Mouse (Mus musculus) 3134 (cell line): ENCODE results near the gene Glis3.

Experiments
- DNase-seq: peaks from one replicate; pipeline ENCODE4 v3.0.0-alpha.2; 2011; ENCODE audit warnings: low spot score; ENCODE audit not compliant: insufficient read length; ENCODE audit errors: extremely low read depth

Glis3 gene

GRCm38 (mm10) chr19:28393766-28394165 is 286.1 kb downstream of the Glis3 start:
- DNase-seq = no peak

GRCm38 (mm10) chr19:28392838-28393237 is 287.0 kb downstream of the Glis3 start:
- DNase-seq = no peak

DNA sequence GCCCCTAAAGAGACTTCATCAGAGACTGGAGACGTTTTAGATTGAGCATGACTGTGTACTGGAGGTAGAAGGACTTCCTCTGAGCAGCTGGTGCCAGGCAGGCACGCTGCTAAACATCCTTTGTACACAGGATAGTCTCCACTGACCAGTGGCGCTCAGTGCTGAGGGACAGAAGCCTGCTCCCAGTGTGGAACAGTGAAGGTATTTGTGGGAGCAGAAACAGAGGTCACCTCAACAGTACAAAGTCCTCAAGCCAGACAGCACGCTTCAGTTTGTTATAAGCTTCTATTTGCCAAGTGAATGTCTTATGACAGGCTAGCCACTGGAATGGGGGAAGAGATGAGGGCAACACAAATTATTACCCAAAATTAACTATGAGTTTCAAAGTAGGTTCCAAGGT is 289.0 kb downstream of the Glis3 start:
- DNase-seq = no peak

- peak; percentile 76 for DNase-seq
These were observed 290.7 kb downstream of the Glis3 start for GRCm38 (mm10) chr19:28389146-28389545.

- no peak for DNase-seq
These were observed 296.5 kb downstream of the Glis3 start for GRCm38 (mm10) chr19:28383425-28383824.

DNA sequence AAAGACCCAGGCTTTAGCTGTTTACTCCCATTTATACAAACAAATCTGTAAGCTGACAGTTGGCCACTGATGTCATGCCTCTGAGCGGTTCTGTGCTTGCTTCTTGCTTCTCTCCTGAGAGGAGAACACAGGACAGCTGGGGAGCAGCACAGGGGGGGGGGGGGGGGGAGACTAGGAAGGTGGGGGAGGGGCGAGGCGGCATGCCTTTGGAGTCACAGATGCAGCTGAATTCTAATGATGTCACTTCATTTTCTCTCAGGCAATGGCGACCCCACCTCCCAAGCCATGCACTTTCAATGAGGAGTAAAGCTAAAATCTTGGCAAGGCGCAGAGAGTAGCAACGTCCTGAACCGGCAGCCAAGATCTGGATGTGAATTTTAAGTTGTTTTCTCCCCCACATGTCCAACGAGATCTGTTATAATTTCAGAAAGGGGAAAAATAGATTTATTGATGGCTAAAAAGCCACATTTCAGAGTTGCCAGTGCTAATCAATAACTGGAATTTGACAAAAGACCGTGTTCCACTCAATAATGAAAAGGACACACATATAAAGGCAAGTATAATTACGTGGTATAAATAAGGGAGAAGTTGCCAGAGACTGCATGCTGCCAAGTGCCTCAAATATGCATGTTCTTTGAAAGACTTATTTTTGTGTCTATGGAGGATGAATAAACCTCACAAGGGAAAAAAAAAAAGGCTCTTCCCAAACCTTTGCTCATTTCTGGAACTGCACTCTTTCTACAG is 297.5 kb downstream of the Glis3 start:
- no peak for DNase-seq

DNA sequence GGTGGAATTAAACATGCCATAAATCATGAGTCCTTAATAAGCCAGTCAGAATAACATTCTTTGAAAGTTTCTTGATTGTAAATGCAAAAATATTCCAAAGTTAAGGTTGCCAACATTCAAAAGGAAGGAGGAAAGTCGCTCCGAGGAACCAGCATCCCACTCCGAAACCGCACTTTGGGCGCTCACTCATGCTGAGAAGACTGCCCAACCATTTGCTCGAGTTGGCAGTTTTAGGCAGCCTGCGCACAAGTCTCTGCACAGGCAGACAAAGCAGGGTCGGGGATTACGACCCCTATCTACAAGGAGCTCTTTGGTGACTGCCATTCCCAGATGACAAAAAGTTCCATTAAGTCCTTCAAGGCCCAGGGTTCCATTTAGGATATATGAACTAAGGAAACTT is 298.4 kb downstream of the Glis3 start:
- DNase-seq = no peak

DNA sequence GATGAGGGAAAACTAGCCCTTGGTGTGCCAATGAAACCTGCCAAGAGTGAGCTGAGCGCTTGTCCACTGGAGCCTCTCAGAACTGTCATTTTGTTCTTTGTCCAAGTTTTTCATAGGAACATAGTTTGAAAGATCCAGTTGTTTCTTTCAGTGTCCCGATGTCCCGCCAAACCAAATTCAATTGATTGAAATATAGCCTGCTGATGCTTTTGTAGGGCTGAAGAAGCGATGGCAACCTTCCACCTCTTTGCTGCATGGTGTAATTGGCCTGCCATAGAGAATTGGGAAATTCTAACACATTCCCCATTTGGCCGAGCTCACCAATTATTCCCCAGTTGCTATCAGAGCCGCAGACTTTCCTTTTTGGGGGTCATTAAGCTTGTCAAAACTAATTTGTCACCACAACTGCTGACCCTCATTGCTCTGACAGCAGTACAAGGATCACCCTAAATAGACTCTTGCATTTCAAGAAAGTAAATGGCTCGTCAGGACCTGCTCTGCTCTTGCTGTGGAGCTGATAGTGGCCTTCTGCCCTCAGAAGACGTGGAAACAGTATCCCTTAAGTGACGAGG is 299.1 kb downstream of the Glis3 start:
- DNase-seq = no peak

- DNase-seq = peak; percentile 26
These were observed 302.0 kb downstream of the Glis3 start for GRCm38 (mm10) chr19:28377788-28378295.

DNA sequence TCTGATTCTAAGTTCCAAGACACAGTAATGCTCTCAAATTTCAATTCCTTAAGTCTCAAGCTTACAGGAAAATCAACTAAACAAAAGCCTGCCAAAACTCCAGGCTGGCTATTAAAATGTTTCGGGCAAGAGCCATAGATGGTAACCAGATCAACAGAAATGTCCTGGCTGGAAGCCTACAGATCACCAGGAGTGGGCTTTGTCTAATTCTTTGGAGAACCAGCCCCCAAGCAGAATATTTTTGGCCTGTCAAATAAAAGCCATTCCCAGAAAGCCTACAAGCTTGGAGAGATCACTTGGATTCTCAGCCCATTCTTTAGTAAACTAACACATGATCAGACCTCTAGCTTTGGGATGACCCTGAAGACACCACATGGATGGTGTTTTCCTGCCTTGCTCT is 303.5 kb downstream of the Glis3 start:
- no peak for DNase-seq

- peak; percentile 15 for DNase-seq
These were observed 304.1 kb downstream of the Glis3 start for GRCm38 (mm10) chr19:28375746-28376145.

- DNase-seq = no peak
These were observed 305.4 kb downstream of the Glis3 start for GRCm38 (mm10) chr19:28374524-28374923.

DNA sequence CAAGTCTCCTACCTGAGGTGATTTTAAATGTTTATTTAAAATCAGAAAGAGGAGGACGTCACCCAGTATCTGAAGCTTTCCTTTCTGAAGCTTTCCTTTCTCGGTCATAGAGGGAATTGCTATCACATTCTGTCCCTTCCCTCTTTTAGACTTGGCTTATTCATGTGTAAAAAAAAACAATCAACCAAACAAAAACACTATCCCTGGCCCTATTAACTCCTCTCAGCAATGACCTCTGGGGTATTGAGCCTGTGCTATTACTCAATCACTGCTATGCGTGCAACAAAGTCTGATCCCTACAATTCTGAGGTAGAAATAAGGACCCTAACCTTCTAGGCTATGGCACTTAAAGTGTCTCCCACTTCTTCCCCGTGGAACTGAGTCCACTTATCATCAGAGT is 311.7 kb downstream of the Glis3 start:
- DNase-seq = no peak

GRCm38 (mm10) chr19:28367274-28367673 is 312.6 kb downstream of the Glis3 start:
- no peak for DNase-seq

- no peak for DNase-seq
These were observed 313.1 kb downstream of the Glis3 start for GRCm38 (mm10) chr19:28366766-28367165.

DNA sequence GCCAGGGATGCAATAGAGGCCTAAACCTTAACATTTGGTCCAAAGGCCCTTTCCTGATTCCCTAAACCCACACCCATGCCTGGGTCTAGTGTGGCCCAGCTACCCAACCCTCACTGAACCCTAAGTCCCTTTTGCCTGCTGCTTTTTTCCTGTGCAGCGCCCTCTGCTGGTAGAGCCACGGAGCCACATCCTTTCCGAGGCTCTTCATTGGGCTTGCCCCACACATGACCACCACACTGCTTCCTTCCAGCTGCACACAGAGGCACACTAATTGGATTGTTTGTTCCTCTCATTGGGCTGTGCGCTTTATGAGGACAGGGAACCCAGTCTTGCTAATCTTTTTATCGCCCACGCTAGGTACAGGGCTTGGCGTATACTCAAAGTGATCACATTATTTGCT is 314.0 kb downstream of the Glis3 start:
- DNase-seq = no peak

DNA sequence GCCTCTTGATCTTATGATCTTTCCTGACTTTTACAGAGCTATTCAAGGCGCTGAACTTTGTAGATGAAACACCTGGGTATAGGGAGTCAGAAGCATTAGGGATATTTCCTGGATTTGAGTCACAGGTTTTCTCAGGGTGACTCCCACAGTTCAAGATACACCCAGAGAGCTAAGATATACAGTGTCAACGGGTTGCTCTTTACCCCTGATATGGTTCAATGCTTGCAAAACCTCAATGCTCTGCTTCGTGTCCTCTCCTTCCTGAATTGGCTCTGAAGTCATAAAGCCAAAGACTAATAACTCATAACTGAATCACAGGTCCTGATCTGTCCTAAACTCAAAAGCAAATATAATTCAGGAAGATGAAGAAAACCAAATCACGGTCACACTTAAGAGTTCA is 319.0 kb downstream of the Glis3 start:
- no peak for DNase-seq

DNA sequence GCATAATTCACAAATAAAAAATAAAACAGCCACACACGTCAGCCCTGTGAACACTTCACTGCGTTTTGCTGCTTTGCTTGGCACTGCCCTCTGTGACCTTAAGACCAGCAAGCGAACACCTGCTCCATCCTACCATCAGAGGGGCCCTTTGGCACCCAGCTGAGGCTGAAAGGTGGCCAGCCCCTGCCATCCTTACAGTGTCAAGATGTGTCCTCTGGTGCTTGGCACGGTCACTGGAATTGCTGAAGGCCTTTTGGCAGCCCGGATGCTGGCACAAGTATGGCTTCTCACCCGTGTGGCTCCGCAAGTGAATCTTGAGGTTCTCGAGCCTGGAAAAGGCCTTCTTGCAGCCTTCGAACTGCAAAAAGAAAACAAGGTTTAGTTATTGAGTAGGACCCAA is 322.3 kb downstream of the Glis3 start:
- DNase-seq = no peak

- DNase-seq = no peak
These were observed 328.5 kb downstream of the Glis3 start for GRCm38 (mm10) chr19:28351068-28352066.

DNA sequence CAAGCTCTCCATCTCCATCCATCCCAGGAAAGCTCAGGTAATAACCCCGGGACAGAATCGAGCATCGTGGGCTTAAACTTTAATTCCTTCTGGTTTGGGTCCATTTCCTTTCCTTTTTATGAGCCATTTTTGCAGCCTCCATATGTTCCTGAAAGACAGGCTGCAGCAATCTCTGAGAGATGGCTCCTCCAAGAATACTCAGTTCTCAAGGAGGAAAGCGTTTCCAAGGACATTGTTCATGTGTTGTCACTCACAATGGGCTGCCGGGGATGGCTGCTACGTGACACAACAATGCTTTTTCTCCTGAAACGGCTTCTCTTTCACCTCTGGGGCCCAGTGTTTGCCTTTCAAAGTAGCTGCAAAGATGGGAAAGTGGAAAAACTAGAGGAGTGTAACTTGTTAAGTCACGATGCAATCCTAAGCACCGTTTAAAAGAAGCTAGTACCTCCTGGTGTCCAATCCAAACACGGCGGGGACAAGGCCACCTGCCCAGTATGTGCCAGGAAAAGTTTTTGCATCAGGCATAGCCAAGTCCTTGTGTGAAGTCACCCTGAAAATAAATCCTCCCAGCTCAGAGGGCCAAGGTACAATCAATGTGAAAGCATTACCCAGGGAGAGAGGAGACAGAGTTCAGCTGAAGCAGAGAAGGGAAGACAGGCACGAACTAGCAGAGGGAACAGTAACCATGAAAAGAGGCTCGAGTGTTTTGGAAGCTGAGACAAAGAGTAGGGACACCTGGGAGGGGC is 332.6 kb downstream of the Glis3 start:
- no peak for DNase-seq
